Mouse (Mus musculus): ENCODE data around the gene Phf13. TPM values are rescaled to one million over a fixed set of nuclear protein-coding genes. Genes with fewer than 3 reads are reported as not detected.

The Phf13 gene
- total RNA-seq, 2 experiments from 2014 or later: 14.2 to 14.4 TPM

- no peak for DNase-seq (ENCODE audit: low spot score in 2 of 2)
- intact Hi-C loops (cut with DNase I): loop anchor here (5.0 kb wide), 1 partner anchor 33 kb away; the partner anchor contains the start of gene Thap3
Measured at GRCm38 (mm10) chr4:152020024-152020423, 24.0 kb upstream of the Phf13 start.

DNA sequence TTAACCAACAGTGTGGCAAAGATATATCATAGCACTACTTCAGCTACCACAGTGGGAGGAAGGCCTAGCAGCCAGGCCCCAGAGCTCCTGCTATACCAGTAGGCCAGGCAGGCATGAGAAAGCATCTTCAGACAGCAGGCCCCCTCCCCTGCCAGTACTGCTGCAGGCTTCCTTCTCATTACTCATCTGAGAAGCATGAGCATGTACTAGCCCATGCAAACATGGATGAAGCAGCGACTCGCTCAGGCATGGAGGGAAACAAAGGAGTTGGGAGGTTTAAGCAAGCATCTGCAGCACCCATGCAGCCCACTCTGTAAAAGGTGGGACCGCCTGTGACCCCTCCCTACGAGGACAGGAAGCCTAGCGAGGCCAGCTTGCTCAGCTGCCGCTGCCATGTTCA is 23.0 kb upstream of the Phf13 start:
- DNase-seq (ENCODE audit: low spot score in 2 of 2): no peak
- intact Hi-C loops (cut with DNase I): no loop called here

- intact Hi-C loops (cut with DNase I): no loop called here
- no peak for DNase-seq (ENCODE audit: low spot score in 2 of 2)
Measured at GRCm38 (mm10) chr4:152013036-152013813, 17.2 kb upstream of the Phf13 start.

GRCm38 (mm10) chr4:152012109-152012508 is 16.1 kb upstream of the Phf13 start:
- intact Hi-C loops (cut with DNase I): no loop called here
- no peak for DNase-seq (ENCODE audit: low spot score in 2 of 2)

DNA sequence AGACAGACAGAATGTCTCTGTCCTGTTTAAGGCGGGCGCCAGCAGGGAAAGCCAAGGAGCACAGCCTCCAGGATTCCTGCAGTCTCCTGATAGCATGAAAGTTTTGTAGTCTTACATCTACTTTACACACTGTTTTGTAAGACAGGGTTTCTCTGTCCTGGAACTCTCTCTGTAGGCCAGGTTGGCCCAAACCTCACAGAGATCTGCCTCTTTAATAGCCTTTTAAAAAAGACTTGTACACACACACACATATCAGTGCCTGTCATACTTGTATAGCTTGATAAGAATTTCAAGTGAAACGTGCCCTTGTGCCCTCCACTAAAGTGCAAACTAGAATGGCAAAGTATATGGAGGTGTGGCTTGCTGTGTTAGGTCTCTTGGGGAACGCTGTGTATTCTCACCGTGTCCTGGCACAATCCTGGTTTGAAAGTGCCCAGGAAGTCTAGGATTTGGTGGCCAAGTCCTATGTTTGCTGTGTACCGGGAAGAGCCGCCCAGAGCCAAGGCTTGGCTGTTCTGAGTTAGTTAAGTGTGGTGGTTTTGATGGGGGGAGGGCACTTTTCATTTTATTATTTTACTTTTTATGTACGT is 15.2 kb upstream of the Phf13 start:
- no peak for DNase-seq (ENCODE audit: low spot score in 2 of 2)
- intact Hi-C loops (cut with DNase I): no loop called here

DNA sequence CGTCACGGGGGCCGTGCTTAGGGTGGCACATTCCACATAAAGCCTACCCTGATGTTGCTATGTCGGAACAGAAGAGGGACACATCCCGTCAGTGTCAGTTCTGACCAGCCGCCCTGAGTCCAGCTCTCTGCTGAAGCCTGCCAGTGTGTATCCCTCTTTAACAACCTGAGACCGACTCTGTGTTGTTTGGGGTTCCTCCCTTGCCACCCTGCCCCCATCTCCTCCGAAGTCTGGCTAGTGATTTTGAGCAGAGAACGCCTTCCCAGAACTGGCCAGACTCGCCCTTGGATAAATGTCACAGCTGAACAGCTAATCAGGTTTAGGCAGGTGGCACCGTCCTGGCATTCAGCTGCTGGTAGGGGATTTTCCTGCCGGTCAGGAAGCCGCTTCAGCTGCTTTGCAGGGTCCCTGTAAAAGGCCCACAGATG is 14.7 kb upstream of the Phf13 start:
- intact Hi-C loops (cut with DNase I): no loop called here
- DNase-seq (ENCODE audit: low spot score in 2 of 2): no peak

GRCm38 (mm10) chr4:152010091-152010706 is 14.1 kb upstream of the Phf13 start:
- intact Hi-C loops (cut with DNase I): no loop called here
- no peak for DNase-seq (ENCODE audit: low spot score in 2 of 2)

DNA sequence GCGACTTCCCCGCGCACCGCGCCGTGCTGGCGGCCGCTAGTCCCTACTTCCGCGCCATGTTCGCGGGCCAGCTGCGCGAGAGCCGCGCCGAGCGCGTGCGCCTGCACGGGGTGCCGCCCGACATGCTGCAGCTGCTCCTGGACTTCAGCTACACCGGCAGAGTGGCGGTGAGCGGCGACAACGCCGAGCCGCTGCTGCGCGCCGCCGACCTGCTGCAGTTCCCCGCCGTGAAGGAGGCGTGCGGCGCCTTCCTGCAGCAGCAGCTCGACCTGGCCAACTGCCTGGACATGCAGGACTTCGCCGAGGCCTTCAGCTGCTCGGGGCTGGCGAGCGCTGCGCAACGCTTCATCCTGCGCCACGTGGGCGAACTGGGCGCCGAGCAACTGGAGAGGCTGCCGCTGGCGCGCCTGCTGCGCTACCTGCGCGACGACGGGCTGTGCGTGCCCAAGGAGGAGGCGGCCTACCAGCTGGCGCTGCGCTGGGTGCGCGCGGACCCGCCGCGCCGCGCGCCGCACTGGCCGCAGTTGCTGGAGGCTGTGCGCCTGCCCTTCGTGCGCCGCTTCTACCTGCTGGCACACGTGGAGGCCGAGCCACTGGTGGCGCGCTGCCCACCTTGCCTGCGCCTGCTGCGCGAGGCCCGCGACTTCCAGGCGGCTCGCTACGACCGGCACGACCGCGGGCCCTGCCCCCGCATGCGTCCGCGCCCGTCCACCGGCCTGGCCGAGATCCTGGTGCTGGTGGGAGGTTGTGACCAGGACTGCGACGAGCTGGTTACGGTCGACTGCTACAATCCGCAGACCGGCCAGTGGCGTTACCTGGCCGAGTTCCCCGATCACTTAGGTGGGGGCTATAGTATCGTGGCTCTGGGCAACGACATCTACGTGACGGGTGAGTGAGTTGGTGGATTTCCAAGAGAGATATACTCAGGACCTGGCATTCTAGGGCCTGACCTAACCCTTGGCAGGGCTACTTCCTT is 13.3 kb upstream of the Phf13 start:
- DNase-seq (ENCODE audit: low spot score in 2 of 2): peak; percentile 79 to 85
- intact Hi-C loops (cut with DNase I): no loop called here

- intact Hi-C loops (cut with DNase I): no loop called here
- DNase-seq (ENCODE audit: low spot score in 2 of 2): peak; percentile 91 to 94
Measured at GRCm38 (mm10) chr4:152008622-152009075, 12.6 kb upstream of the Phf13 start, which contains the start of gene Klhl21. TSS of gene Klhl21 (plus strand) at chr4:152008803.

DNA sequence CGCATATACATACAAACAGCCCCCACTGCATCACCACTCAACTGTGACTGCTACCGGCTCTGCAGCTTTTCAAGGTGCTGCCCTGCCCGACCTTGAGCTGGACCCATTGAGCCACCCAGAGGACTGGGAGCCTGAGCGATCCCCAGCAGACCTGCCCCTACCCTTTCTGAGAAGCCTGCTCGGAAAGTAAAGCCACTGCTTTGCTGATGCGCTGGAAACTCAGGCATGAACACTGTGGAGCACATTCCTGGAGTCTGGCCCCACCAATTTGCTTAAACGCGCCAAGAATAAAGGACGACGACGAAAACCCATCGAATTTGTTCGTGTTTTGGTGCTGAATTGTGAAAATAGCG is 12.1 kb upstream of the Phf13 start:
- intact Hi-C loops (cut with DNase I): no loop called here
- DNase-seq (ENCODE audit: low spot score in 2 of 2): no peak

GRCm38 (mm10) chr4:152007481-152008147 is 11.6 kb upstream of the Phf13 start:
- peak in 1 of 2 experiments; percentile 60 for DNase-seq (ENCODE audit: low spot score in 2 of 2)
- intact Hi-C loops (cut with DNase I): no loop called here

DNA sequence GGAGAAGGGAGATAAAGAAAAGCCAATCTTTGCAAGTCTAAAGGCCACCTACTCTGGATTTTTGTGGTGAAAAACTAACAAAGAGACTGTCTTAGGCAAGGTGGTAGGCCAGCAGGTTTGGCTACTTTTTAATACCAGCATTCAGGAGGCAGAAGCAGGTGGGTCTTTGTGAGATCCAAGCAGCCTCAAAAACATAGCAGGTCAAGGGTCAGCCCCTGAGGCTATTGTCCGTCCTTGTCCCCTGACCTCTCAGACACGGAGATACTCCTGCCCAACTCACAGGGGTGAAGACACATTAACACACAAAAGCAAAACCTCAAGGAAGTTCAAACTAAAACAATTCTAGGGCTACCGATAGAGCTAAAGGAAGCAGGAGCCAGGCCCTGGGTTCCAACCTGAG is 10.8 kb upstream of the Phf13 start:
- DNase-seq (ENCODE audit: low spot score in 2 of 2): no peak
- intact Hi-C loops (cut with DNase I): no loop called here

DNA sequence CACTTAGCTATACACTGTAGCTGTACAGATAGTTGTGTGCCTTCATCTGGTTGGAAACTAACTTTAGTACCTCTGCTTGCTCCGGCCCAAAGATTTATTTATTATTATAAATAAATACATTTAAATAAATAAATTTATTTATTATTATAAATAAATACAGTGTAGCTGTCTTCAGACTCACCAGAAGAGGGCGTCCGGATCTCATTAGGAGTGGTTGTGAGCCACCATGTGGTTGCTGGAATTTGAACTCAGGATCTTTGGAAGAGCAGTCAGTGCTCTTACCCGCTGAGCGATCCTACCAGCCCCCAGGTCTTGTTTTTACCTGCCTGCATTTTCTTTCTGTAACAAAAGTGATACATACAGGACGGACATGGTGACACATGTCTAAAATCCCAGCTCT is 10.1 kb upstream of the Phf13 start:
- intact Hi-C loops (cut with DNase I): no loop called here
- no peak for DNase-seq (ENCODE audit: low spot score in 2 of 2)

DNA sequence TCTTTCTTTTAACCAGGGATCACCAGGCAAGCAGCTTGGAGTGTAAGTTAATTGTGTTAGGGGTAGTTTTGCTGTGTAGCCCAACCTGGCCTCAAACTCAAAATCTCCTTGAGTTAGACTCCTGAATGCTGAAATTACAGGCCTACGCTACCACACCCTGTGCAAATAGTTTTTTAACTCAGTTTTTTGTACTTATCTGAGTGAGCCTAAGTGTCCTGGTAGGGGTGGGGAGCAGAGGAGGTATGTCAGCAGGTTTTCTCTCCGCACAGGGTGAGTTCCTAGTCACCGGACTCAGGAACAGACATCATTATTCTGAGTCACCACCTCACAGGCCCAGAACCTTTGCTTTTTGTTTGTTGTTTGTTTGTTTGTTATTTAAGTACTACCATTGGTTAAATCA is 6.0 kb upstream of the Phf13 start:
- no peak for DNase-seq (ENCODE audit: low spot score in 2 of 2)
- intact Hi-C loops (cut with DNase I): no loop called here

DNA sequence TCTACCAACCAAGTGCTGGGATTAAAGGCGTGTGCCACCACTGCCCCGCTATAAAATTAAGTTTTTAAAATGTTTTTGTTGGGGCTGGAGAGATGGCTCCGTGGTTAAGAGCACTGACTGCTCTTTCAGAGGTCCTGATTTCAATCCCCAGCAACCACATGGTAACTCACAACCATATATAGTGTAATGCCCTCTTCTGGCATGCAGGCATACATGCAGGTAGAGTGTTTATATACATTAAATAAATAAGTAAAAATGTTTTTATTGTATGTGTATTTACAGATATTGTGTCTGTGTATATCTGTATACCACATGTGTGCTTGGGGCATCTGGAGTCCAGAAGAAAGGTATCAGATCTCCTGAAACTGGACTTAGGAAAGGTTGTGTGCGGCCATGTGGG is 5.3 kb upstream of the Phf13 start:
- intact Hi-C loops (cut with DNase I): no loop called here
- no peak for DNase-seq (ENCODE audit: low spot score in 2 of 2)

DNA sequence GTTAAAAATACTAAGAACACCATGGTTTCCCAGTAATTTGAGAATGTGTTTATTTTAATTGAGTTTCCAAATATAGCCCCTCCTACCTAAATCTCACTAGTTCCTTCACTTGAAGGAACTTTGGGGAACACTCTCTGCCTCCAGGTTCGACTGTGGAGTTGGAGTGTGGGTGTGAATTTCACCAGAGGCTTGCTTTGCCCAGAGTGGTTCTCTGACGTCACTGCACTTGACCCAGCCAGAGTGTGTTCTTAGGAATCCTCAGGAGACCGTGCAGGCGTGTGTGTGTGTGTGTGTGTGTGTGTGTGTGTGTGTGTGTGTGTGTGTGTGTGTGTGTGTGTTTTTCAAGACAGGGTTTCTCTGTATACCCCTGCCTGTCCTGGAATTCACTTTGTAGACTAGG is 4.8 kb upstream of the Phf13 start:
- DNase-seq (ENCODE audit: low spot score in 2 of 2): peak in 1 of 2 experiments; percentile 77
- intact Hi-C loops (cut with DNase I): no loop called here

DNA sequence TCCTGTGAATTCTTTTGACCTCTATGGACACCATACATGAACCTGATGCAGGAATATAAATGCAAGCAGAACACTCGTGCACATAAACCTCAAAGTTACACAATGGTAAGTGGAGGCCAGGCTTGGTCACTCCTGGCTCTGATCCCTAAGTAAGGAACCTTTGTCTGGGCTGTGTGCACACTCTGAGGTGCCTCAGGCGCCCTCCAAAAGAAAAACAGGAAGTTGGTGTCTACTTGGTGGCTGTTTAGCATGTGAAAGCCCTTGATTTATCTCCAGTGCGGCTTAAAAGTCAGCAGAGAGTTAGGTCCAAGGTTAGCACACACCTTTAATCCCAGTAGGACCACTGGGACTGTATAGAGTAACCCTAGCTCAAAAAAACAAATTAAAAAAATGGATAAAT is 3.4 kb upstream of the Phf13 start:
- intact Hi-C loops (cut with DNase I): no loop called here
- no peak for DNase-seq (ENCODE audit: low spot score in 2 of 2)

DNA sequence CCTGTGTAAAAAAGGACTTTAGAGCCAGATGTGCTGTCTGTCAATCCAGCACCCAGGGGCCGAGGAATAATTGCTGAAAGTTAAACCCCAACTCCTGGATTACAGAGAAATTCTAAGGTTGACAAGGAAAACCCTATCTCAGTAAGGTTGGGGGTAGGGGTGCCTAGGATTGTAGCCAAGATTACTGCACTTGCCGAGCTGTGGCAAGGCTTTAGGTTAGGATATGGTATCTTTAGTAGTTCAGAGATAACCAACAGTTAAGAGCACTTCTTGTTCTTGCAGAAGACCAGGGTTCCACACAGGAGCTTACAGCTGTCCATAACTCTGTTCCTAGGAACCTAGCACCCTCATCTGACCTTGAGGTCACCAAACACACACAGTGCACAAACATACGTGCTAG is 1.6 kb upstream of the Phf13 start:
- intact Hi-C loops (cut with DNase I): no loop called here
- DNase-seq (ENCODE audit: low spot score in 2 of 2): no peak

GRCm38 (mm10) chr4:151996951-151997222 is 829 bp upstream of the Phf13 start:
- intact Hi-C loops (cut with DNase I): no loop called here
- DNase-seq (ENCODE audit: low spot score in 2 of 2): no peak
